Mouse (Mus musculus) liver, embryonic 12.5 days (tissue): ENCODE data around the gene Parp16. TPM values are rescaled to one million over a fixed set of nuclear protein-coding genes. Genes with fewer than 3 reads are reported as not detected.
"Not testable (repeated sequence)": the region's sequence is repeated elsewhere in the genome, so short reads cannot be mapped to it uniquely, and the experiment has no call there.

Source experiments
- ATAC-seq: fragments of 200-750 bp; cut with Nextera tagmentation; 2 replicates; pipeline ENCODE4 v1.8.0; 2017; ENCODE audit warnings: moderate number of reproducible peaks, mild to moderate bottlenecking, moderate library complexity
- H3K27ac ChIP-seq: fragments of 300-500 bp; sonication (generic); 2 replicates; pipeline ENCODE4 v1.5.1; 2016; ENCODE audit warnings: mild to moderate bottlenecking
- H3K27me3 ChIP-seq: fragments of 300-500 bp; sonication (generic); replicated peaks from 2 replicates; pipeline ENCODE4 v1.6.1; 2016; ENCODE audit warnings: mild to moderate bottlenecking, moderate library complexity
- H3K36me3 ChIP-seq: fragments of 300-500 bp; sonication (generic); 2 replicates; pipeline ENCODE4 v1.6.1; 2016; ENCODE audit warnings: mild to moderate bottlenecking, moderate library complexity
- H3K4me1 ChIP-seq: fragments of 300-500 bp; sonication (generic); 2 replicates; pipeline ENCODE4 v1.6.1; 2016
- H3K4me2 ChIP-seq: fragments of 300-500 bp; sonication (generic); 2 replicates; pipeline ENCODE4 v1.6.1; 2016; ENCODE audit warnings: mild to moderate bottlenecking, moderate library complexity
- H3K4me3 ChIP-seq: fragments of 300-500 bp; sonication (generic); 2 replicates; pipeline ENCODE4 v1.5.1; 2016; ENCODE audit warnings: mild to moderate bottlenecking, moderate library complexity
- H3K9ac ChIP-seq: fragments of 300-500 bp; sonication (generic); 2 replicates; pipeline ENCODE4 v1.6.1; 2016; ENCODE audit warnings: mild to moderate bottlenecking, moderate library complexity
- H3K9me3 ChIP-seq: fragments of 300-500 bp; sonication (generic); replicated peaks from 2 replicates; pipeline ENCODE4 v1.6.1; 2016; ENCODE audit warnings: mild to moderate bottlenecking, moderate library complexity
- WGBS: fragments of 180-500 bp; shearing (Covaris S2); methylation state at CpG from one replicate; pipeline ENCODE4 v1.1.7; 2016; ENCODE audit not compliant: insufficient replicate concordance; 5-methylcytosine and 5-hydroxymethylcytosine counted together
- polyA plus RNA-seq: library from polyadenylated mRNA; unstranded; fragments of >200 nt; fragmentation: Nextera tagmentation; extraction: Ambion mirVana; gene quantifications from 2 replicates; pipeline ENCODE4 v1.2.1, GENCODE M21; 2016

Gene Parp16
- polyA plus RNA-seq, 1 experiment from 2014 or later = 7.7 TPM

- not testable (repeated sequence) for H3K36me3 ChIP-seq, H3K4me3 ChIP-seq, H3K27me3 ChIP-seq, H3K27ac ChIP-seq, H3K9ac ChIP-seq, H3K9me3 ChIP-seq, H3K4me2 ChIP-seq, ATAC-seq
- H3K4me1 ChIP-seq = peaks cover 12% of the 10 kb centered on the region
- WGBS = 37% methylated on average over 5 of the region's 5 CpGs
Observed at GRCm38 (mm10) chr9:65288252-65288651, 93.1 kb downstream of the Parp16 start.

Other genes starting within 250 kb of the Parp16 start
- 0.11 and 0.13 TPM in 2 replicates for gene Slc24a1, start 243.7 kb upstream of the Parp16 start, polyA plus RNA-seq
- gene Ints14, start 234.4 kb upstream of the Parp16 start, polyA plus RNA-seq = 38.9 and 42.5 TPM in 2 replicates
- gene Hacd3, start 173.7 kb upstream of the Parp16 start, polyA plus RNA-seq = 68.3 and 71.9 TPM in 2 replicates
- gene Dpp8, start 162.9 kb upstream of the Parp16 start, polyA plus RNA-seq = 31.4 and 32.8 TPM in 2 replicates
- gene Igdcc4, start 93.9 kb upstream of the Parp16 start, polyA plus RNA-seq = 5.6 and 6.3 TPM in 2 replicates
- 0.75 and 0.79 TPM in 2 replicates for gene Igdcc3, start 54.2 kb upstream of the Parp16 start, polyA plus RNA-seq
- 0.06 TPM in 1 of 2 replicates, not detected in the other for gene Cilp, start 69.8 kb downstream of the Parp16 start, polyA plus RNA-seq
- 34.9 and 36.8 TPM in 2 replicates for gene Clpx, start 98.9 kb downstream of the Parp16 start, polyA plus RNA-seq
- gene Pdcd7, start 150.8 kb downstream of the Parp16 start, polyA plus RNA-seq = 9.8 and 10.9 TPM in 2 replicates
- not detected in 2 replicates for gene Ubap1l, start 165.7 kb downstream of the Parp16 start, polyA plus RNA-seq
- gene Kbtbd13, start 196.3 kb downstream of the Parp16 start, polyA plus RNA-seq = 0.21 and 0.26 TPM in 2 replicates
- gene Rasl12, start 203.2 kb downstream of the Parp16 start, polyA plus RNA-seq = 0.35 and 0.45 TPM in 2 replicates
- 0.32 TPM in 1 of 2 replicates, not detected in the other for gene Slc51b, start 227.6 kb downstream of the Parp16 start, polyA plus RNA-seq
- gene Mtfmt, start 240.4 kb downstream of the Parp16 start, polyA plus RNA-seq = 11.7 and 12.9 TPM in 2 replicates